Mouse (Mus musculus): ENCODE measurements around the gene Ndufa6. TPM values are rescaled to one million over a fixed set of nuclear protein-coding genes. Genes with fewer than 3 reads are reported as not detected.

Gene Ndufa6
- total RNA-seq, 1 experiment from 2014 or later, result 144 TPM

Other genes starting within 250 kb of the Ndufa6 start
- 8.8 and 18.0 TPM in 2 replicates for gene Ccdc134, start 226.4 kb downstream of the Ndufa6 start, total RNA-seq (2017)
- gene Srebf2, start 207.1 kb downstream of the Ndufa6 start, total RNA-seq (2017), result 42.8 and 64.3 TPM in 2 replicates
- gene Shisa8, start 141.5 kb downstream of the Ndufa6 start, total RNA-seq (2017), result 3.1 and 4.8 TPM in 2 replicates
- 2.7 and 5.9 TPM in 2 replicates for gene Tnfrsf13c, start 130.0 kb downstream of the Ndufa6 start, total RNA-seq (2017)
- 19.4 and 30.6 TPM in 2 replicates for gene Cenpm, start 109.6 kb downstream of the Ndufa6 start, total RNA-seq (2017)
- not detected in 2 replicates for gene 1500009C09Rik, start 101.9 kb downstream of the Ndufa6 start, total RNA-seq (2017)
- 0.23 and 0.44 TPM in 2 replicates for gene Sept3, start 79.4 kb downstream of the Ndufa6 start, total RNA-seq (2017)
- gene Wbp2nl, start 55.4 kb downstream of the Ndufa6 start, total RNA-seq (2017), result not detected in 2 replicates
- 19.2 and 32.4 TPM in 2 replicates for gene Naga, start 15.4 kb downstream of the Ndufa6 start, total RNA-seq (2017)
- gene Pheta2, start 15.4 kb downstream of the Ndufa6 start, total RNA-seq (2017), result 13.1 and 15.5 TPM in 2 replicates
- gene Smdt1, start 15.4 kb downstream of the Ndufa6 start, total RNA-seq (2017), result 43.6 and 67.9 TPM in 2 replicates
- 0.64 TPM in 1 of 2 replicates, not detected in the other for gene Cyp2d22, start 25.9 kb upstream of the Ndufa6 start, total RNA-seq (2017)
- not detected in 2 replicates for gene Cyp2d11, start 39.7 kb upstream of the Ndufa6 start, total RNA-seq (2017)
- not detected in 2 replicates for gene Cyp2d10, start 52.9 kb upstream of the Ndufa6 start, total RNA-seq (2017)
- not detected in 2 replicates for gene Cyp2d9, start 79.1 kb upstream of the Ndufa6 start, total RNA-seq (2017)
- not detected in 2 replicates for gene Cyp2d12, start 200.8 kb upstream of the Ndufa6 start, total RNA-seq (2017)

Data from common myeloid progenitor, adult 5-6 weeks (primary cell).